8 mouse cellular contexts compared by ENCODE assay signal in genomic region chr17:34121172-34121878, GRCm38 (mm10). TPM values are rescaled to one million over a fixed set of nuclear protein-coding genes. Genes with fewer than 3 reads are reported as not detected.
A peak's percentile ranks its signal among the peaks of the same experiment; 100 is the strongest.
DNase-seq lines count a peak whose midpoint lies in the region; ATAC-seq and TF ChIP-seq lines count a peak whose summit lies in the region.

No protein-coding gene starts in this region.

- WGBS in forebrain, embryonic 14.5 days = under 1% methylated on average over 31 of the region's 35 CpGs
- WGBS in lung, embryonic 14.5 days = under 1% methylated on average over 34 of the region's 35 CpGs

- no peak for TF ChIP-seq RAD21 in CH12.LX (IDR thresholded peaks at IDR 0.05; ENCODE audit: low read depth, low read length)

- H3K79me2 ChIP-seq in CH12.LX (replicated peaks; ENCODE audit: control insufficient read depth, extremely low read depth, insufficient read depth, poor library complexity, severe bottlenecking) = peaks cover 39% of the 10 kb centered on the region

- no peaks in the 10 kb centered on the region for H3K27me3 ChIP-seq in CH12.LX (replicated peaks)
- H3K27me3 ChIP-seq in forebrain, embryonic 14.5 days (replicated peaks; ENCODE audit: control insufficient read depth, insufficient read depth, low read length) = no peaks in the 10 kb centered on the region
- H3K27me3 ChIP-seq in lung, embryonic 14.5 days (ENCODE audit: insufficient read depth, low read length) = no peaks in the 10 kb centered on the region

- peaks cover 25 to 37% of the 10 kb centered on the region in 2 experiments for H3K36me3 ChIP-seq in CH12.LX (replicated peaks in 1 of 2; ENCODE audit: control insufficient read depth in 1 of 2, insufficient read depth in 1 of 2, low read length in 1 of 2)
- H3K36me3 ChIP-seq in forebrain, embryonic 14.5 days (ENCODE audit: control insufficient read depth, insufficient read depth, low read length) = peaks cover 24% of the 10 kb centered on the region
- H3K36me3 ChIP-seq in lung, embryonic 14.5 days (ENCODE audit: insufficient read depth) = peaks cover 37% of the 10 kb centered on the region

- H3K4me2 ChIP-seq in CH12.LX (ENCODE audit: insufficient read depth, low read depth, poor library complexity, severe bottlenecking) = peak overlapping the region; percentile 14; the same call in 1 of the 2 replicates
- peak overlapping the region; percentile 94 for H3K4me2 ChIP-seq in forebrain, embryonic 14.5 days (ENCODE audit: low read length)
- H3K4me2 ChIP-seq in lung, embryonic 14.5 days = peak overlapping the region; percentile 99

- H3K27ac ChIP-seq in CH12.LX (ENCODE audit: insufficient read depth, low read depth) = peak overlapping the region; percentile 98
- peak overlapping the region; percentile 100 for H3K27ac ChIP-seq in forebrain, embryonic 14.5 days (ENCODE audit: low read depth, low read length)
- peak overlapping the region; percentile 100 for H3K27ac ChIP-seq in layer of hippocampus, adult 2 months
- H3K27ac ChIP-seq in lung, embryonic 14.5 days (ENCODE audit: low read depth) = peak overlapping the region; percentile 100

- TF ChIP-seq EP300 in CH12.LX (IDR thresholded peaks at IDR 0.05; ENCODE audit: low read length) = no peak

- peak overlapping the region; percentile 99 for H3K9ac ChIP-seq in CH12.LX (ENCODE audit: insufficient read depth, low read depth)
- peak overlapping the region; percentile 98 for H3K9ac ChIP-seq in forebrain, embryonic 14.5 days (ENCODE audit: low read length)
- peak overlapping the region; percentile 92 for H3K9ac ChIP-seq in lung, embryonic 14.5 days

- TF ChIP-seq CTCF in CH12.LX (conservative IDR thresholded peaks at IDR 0.05 in 1 of 2, IDR thresholded peaks at IDR 0.05 in 1 of 2; ENCODE audit: low read depth in 2 of 2, low read length in 2 of 2) = no peak
- no peak for TF ChIP-seq CTCF in layer of hippocampus, adult 2 months (conservative IDR thresholded peaks at IDR 0.05)
- no peak for TF ChIP-seq CTCF in lung, embryonic 14.5 days (IDR thresholded peaks at IDR 0.05; ENCODE audit: low read depth)

- no peaks in the 10 kb centered on the region for H3K9me3 ChIP-seq in CH12.LX (replicated peaks; ENCODE audit: low read length)
- H3K9me3 ChIP-seq in forebrain, embryonic 14.5 days (replicated peaks; ENCODE audit: control insufficient read depth, low read length) = no peaks in the 10 kb centered on the region
- H3K9me3 ChIP-seq in lung, embryonic 14.5 days (ENCODE audit: low read depth, low read length) = no peaks in the 10 kb centered on the region

- dilution Hi-C loops in CH12.LX (cut with MboI; ENCODE audit: extremely low pct_ligation_motif_present, extremely low pct_unique_long_range_greater_than_20kb, low sequenced_read_pairs) = no loop called here

- intact Hi-C loops in heart, postnatal 14 days (cut with DNase I) = loop anchor here (10.0 kb wide), 1 partner anchor 483 kb away; the partner anchor contains the start of genes Agpat1 and Rnf5

- ATAC-seq in forebrain, embryonic 14.5 days = peak; percentile 6
- peak; percentile 29 for ATAC-seq in lung, embryonic 14.5 days (ENCODE audit: insufficient read depth)

- peak overlapping the region; percentile 76 to 100 (median 88) for H3K4me3 ChIP-seq in CH12.LX (replicated peaks in 1 of 3; ENCODE audit: low read depth in 2 of 3, low read length in 2 of 3, poor library complexity in 1 of 3)
- peak overlapping the region; percentile 99 for H3K4me3 ChIP-seq in forebrain, embryonic 14.5 days (ENCODE audit: low read depth, low read length)
- H3K4me3 ChIP-seq in layer of hippocampus, adult 2 months = peak overlapping the region; percentile 98
- peak overlapping the region; percentile 100 for H3K4me3 ChIP-seq in lung, embryonic 14.5 days (ENCODE audit: low read depth, low read length)

- peaks cover 3 to 25% of the 10 kb centered on the region in 2 experiments for H3K4me1 ChIP-seq in CH12.LX (ENCODE audit: control insufficient read depth in 1 of 2, insufficient read depth in 2 of 2)
- H3K4me1 ChIP-seq in forebrain, embryonic 14.5 days (ENCODE audit: control insufficient read depth, insufficient read depth, low read length) = peaks cover 21% of the 10 kb centered on the region
- H3K4me1 ChIP-seq in lung, embryonic 14.5 days (ENCODE audit: insufficient read depth) = 0 out of 2 replicates have a peak, but pooled peaks cover 5% of the 10 kb centered on the region

- in situ Hi-C loops in CH12.LX (cut with MboI; ENCODE audit: low pct_ligation_motif_present, low pct_unique_long_range_greater_than_20kb, low sequenced_read_pairs) = no loop called here

- peak; percentile 80 for DNase-seq in CH12.LX (ENCODE audit: extremely low read depth)
- peak; percentile 42 for DNase-seq in c-Kit-negative CD71-positive TER-119-positive erythroid progenitor cells, embryonic 14.5 days (ENCODE audit: low read depth, low spot score)
- peak; percentile 86 for DNase-seq in forebrain, embryonic 14.5 days (ENCODE audit: low spot score)
- DNase-seq in heart, postnatal 14 days = peak; percentile 82 to 85
- DNase-seq in layer of hippocampus, adult 2 months (ENCODE audit: low spot score in 2 of 2) = peak; percentile 87 to 92
- DNase-seq in lung, embryonic 14.5 days = peak; percentile 90
- peak; percentile 84 for DNase-seq in ovary, postnatal 36 days (ENCODE audit: low spot score)
- peak; percentile 45 to 57 for DNase-seq in thymus, postnatal 10 days (ENCODE audit: low spot score in 2 of 2)

- peak; percentile 38 for TF ChIP-seq POLR2A in CH12.LX (IDR thresholded peaks at IDR 0.05; ENCODE audit: low read depth, low read length)

TF ChIP-seq in CH12.LX, 34 proteins besides CTCF, POLR2A, EP300 and RAD21 (continues in another document):
- TF ChIP-seq RCOR1 (conservative IDR thresholded peaks at IDR 0.05; ENCODE audit: low read depth, low read length) = peak; percentile 3; the same call in 1 of the 2 replicates
- TF ChIP-seq USF1 (IDR thresholded peaks at IDR 0.05; ENCODE audit: low read depth, low read length) = no peak
- TF ChIP-seq CHD1 (IDR thresholded peaks at IDR 0.05; ENCODE audit: low read depth, low read length) = no peak
- TF ChIP-seq NRF1 (IDR thresholded peaks at IDR 0.05; ENCODE audit: low read depth, low read length) = no peak; the same call in 1 of the 2 replicates
- TF ChIP-seq MEF2A (IDR thresholded peaks at IDR 0.05; ENCODE audit: borderline replicate concordance, low read depth, low read length) = no peak
- TF ChIP-seq MAFK (IDR thresholded peaks at IDR 0.05; ENCODE audit: insufficient replicate concordance, low read length) = no peak
- no peak for TF ChIP-seq IRF4 (IDR thresholded peaks at IDR 0.05; ENCODE audit: low read depth, low read length)
- TF ChIP-seq SIN3A (IDR thresholded peaks at IDR 0.05; ENCODE audit: low read length) = no peak; the same call in 1 of the 2 replicates
- TF ChIP-seq USF2 (conservative IDR thresholded peaks at IDR 0.05; ENCODE audit: low read depth, low read length) = no peak
- no peak for TF ChIP-seq ELF1 (IDR thresholded peaks at IDR 0.05; ENCODE audit: low read depth, low read length)
- no peak for TF ChIP-seq GABPA (IDR thresholded peaks at IDR 0.05; ENCODE audit: insufficient replicate concordance, low read depth, low read length)
- TF ChIP-seq E2F4 (IDR thresholded peaks at IDR 0.05; ENCODE audit: insufficient replicate concordance, low read depth, low read length) = no peak
- no peak for TF ChIP-seq SMC3 (IDR thresholded peaks at IDR 0.05; ENCODE audit: low read depth, low read length)
- TF ChIP-seq CHD2 (IDR thresholded peaks at IDR 0.05; ENCODE audit: low read length) = peak; percentile 85

RNA-seq across cellular contexts. Expression of gene Brd2, which starts 1.1 kb away (rescaled TPM):
- total RNA-seq in CH12.LX (2012; rRNA removed) (101 and 125 TPM in 2 replicates), CH12.LX (2014; rRNA removed) (137 and 141 TPM in 2 replicates)
- polyA plus RNA-seq in CH12.LX (2012; ENCODE audit: insufficient read length, low read depth) = 247 and 252 TPM in 2 replicates
- 118 and 137 TPM in 2 replicates for polyA plus RNA-seq in forebrain, embryonic 14.5 days (2014; fragmentation: Nextera tagmentation; extraction: Ambion mirVana)
- total RNA-seq in heart, postnatal 14 days (2021) = 10 to 100 TPM; 93.2 to 99.4 TPM
- 100 to 1,000 TPM; 196 to 200 TPM for total RNA-seq in layer of hippocampus, adult 2 months (2021)
- 153 TPM in 2 replicates for polyA plus RNA-seq in lung, embryonic 14.5 days (2014; fragmentation: Nextera tagmentation; extraction: Ambion mirVana)

RNA-seq across cellular contexts. Expression of gene H2-DMa, which starts 2.0 kb away (rescaled TPM):
- 67.7 and 77.4 TPM in 2 replicates for total RNA-seq in CH12.LX (2012; rRNA removed)
- total RNA-seq in CH12.LX (2014; rRNA removed) = 114 and 119 TPM in 2 replicates
- polyA plus RNA-seq in CH12.LX (2012; ENCODE audit: insufficient read length, low read depth) = 82.5 and 112 TPM in 2 replicates
- polyA plus RNA-seq in forebrain, embryonic 14.5 days (2014; fragmentation: Nextera tagmentation; extraction: Ambion mirVana) = 11.0 and 11.6 TPM in 2 replicates
- total RNA-seq in heart, postnatal 14 days (2021) = 1 to 10 TPM; 3.5 to 4.0 TPM
- total RNA-seq in layer of hippocampus, adult 2 months (2021) = 10 to 100 TPM; 26.2 to 33.1 TPM
- 9.8 and 15.5 TPM in 2 replicates for polyA plus RNA-seq in lung, embryonic 14.5 days (2014; fragmentation: Nextera tagmentation; extraction: Ambion mirVana)

RNA-seq across cellular contexts. Expression of gene H2-DMb2, which starts 21.8 kb away (rescaled TPM):
- total RNA-seq in CH12.LX (2012; rRNA removed) = 107 and 135 TPM in 2 replicates
- 173 and 199 TPM in 2 replicates for total RNA-seq in CH12.LX (2014; rRNA removed)
- polyA plus RNA-seq in CH12.LX (2012; ENCODE audit: insufficient read length, low read depth) = 161 and 175 TPM in 2 replicates
- polyA plus RNA-seq in forebrain, embryonic 14.5 days (2014; fragmentation: Nextera tagmentation; extraction: Ambion mirVana) = 0.18 and 0.36 TPM in 2 replicates
- 1 to 10 TPM in 1 of 2 experiments, under 1 TPM in 1; 0.96 to 1.6 TPM for total RNA-seq in heart, postnatal 14 days (2021)
- total RNA-seq in layer of hippocampus, adult 2 months (2021) = under 1 TPM; 0.77 to 0.96 TPM
- 0.91 and 1.1 TPM in 2 replicates for polyA plus RNA-seq in lung, embryonic 14.5 days (2014; fragmentation: Nextera tagmentation; extraction: Ambion mirVana)

RNA-seq across cellular contexts. Expression of gene H2-Oa, which starts 29.2 kb away (rescaled TPM):
- 16.1 and 21.5 TPM in 2 replicates for total RNA-seq in CH12.LX (2012; rRNA removed)
- 32.8 and 42.7 TPM in 2 replicates for total RNA-seq in CH12.LX (2014; rRNA removed)
- 30.5 and 40.4 TPM in 2 replicates for polyA plus RNA-seq in CH12.LX (2012; ENCODE audit: insufficient read length, low read depth)
- polyA plus RNA-seq in forebrain, embryonic 14.5 days (2014; fragmentation: Nextera tagmentation; extraction: Ambion mirVana) = 0.22 TPM in 1 of 2 replicates, not detected in the other
- under 1 TPM; 0.33 to 0.54 TPM for total RNA-seq in heart, postnatal 14 days (2021)
- total RNA-seq in layer of hippocampus, adult 2 months (2021) = under 1 TPM in 1 of 2 experiments, not detected in 1; 0.44 TPM
- polyA plus RNA-seq in lung, embryonic 14.5 days (2014; fragmentation: Nextera tagmentation; extraction: Ambion mirVana) = 0.26 TPM in 1 of 2 replicates, not detected in the other

RNA-seq across cellular contexts. Expression of gene H2-DMb1, which starts 31.5 kb away (rescaled TPM):
- total RNA-seq in CH12.LX (2012; rRNA removed) = 60.7 and 67.0 TPM in 2 replicates
- 77.4 and 102 TPM in 2 replicates for total RNA-seq in CH12.LX (2014; rRNA removed)
- 147 and 149 TPM in 2 replicates for polyA plus RNA-seq in CH12.LX (2012; ENCODE audit: insufficient read length, low read depth)
- 0.66 and 1.2 TPM in 2 replicates for polyA plus RNA-seq in forebrain, embryonic 14.5 days (2014; fragmentation: Nextera tagmentation; extraction: Ambion mirVana)
- 1 to 10 TPM; 1.4 to 1.8 TPM for total RNA-seq in heart, postnatal 14 days (2021)
- total RNA-seq in layer of hippocampus, adult 2 months (2021) = 1 to 10 TPM; 1.8 to 2.5 TPM
- polyA plus RNA-seq in lung, embryonic 14.5 days (2014; fragmentation: Nextera tagmentation; extraction: Ambion mirVana) = 1.1 TPM in 2 replicates

Comparison
In these comparisons a context has a peak if more than half of its experiments do, and no peak if none do; other contexts are left out.
1. Peak in every context shown above with its lines: DNase-seq, ATAC-seq, H3K4me3 ChIP-seq and H3K27ac ChIP-seq.
2. H3K4me2 ChIP-seq: peak in every context shown above with its lines; median percentile 99 in lung, embryonic 14.5 days; 94 in forebrain, embryonic 14.5 days; 14 in CH12.LX.
3. RNA of gene H2-DMa, which starts 2.0 kb away (total RNA-seq): 67.7 to 119 TPM in CH12.LX and 26.2 to 33.1 TPM in layer of hippocampus, adult 2 months; 3.5 to 4.0 TPM in heart, postnatal 14 days; every median in the first group is over 4 times any median in the second.
4. RNA of gene H2-DMb2, which starts 21.8 kb away (total RNA-seq): 107 to 199 TPM in CH12.LX; 0.96 to 1.6 TPM in heart, postnatal 14 days and 0.77 to 0.96 TPM in layer of hippocampus, adult 2 months; every median in the first group is over 10 times any median in the second.